8 mouse cellular contexts compared by ENCODE assay signal in the genomic region with DNA sequence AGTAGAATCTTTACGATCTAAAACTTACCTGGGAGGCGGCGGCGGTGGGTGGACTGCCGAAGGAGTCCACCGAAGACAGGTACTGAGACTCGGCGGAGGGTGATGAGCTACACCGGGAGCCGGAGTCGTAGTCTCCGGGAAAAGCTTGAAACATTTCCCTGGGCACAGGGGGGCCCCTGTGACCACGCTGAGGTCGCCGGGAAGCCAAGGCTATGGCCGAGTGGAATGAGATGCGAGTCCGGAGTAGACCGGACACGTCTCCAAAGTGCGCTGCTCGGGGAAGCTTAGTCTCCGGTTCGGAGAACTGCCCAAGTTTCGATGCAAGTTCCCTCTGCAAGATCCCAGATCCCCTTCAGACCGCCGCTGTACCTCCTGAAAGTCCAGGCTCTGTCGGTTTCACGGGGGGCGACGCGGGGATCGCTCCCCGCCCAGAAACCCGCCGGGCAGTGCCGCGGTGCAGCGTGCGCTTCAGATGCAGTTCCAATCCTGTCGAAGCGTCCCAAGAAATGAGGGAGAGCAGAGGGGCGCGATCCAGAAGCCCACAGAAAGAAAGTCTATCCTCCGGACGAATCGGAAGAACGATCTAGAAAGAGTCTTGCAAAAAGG. TPM values are rescaled to one million over a fixed set of nuclear protein-coding genes. Genes with fewer than 3 reads are reported as not detected.
DNase-seq lines count a peak whose midpoint lies in the region; ATAC-seq and TF ChIP-seq lines count a peak whose summit lies in the region.

No protein-coding gene starts in this region.

- H3K9me3 ChIP-seq in limb, embryonic 11.5 days (ENCODE audit: control insufficient read depth, low read length): no peaks in the 10 kb centered on the region

- no peak for TF ChIP-seq POLR2A in testis, adult 2 months (IDR thresholded peaks at IDR 0.05; ENCODE audit: control insufficient read depth, low read depth, low read length)
- TF ChIP-seq POLR2A in olfactory bulb, adult 2 months (IDR thresholded peaks at IDR 0.05; ENCODE audit: insufficient read depth, low read depth, low read length): no peak

- peak overlapping the region; percentile 97 for H3K4me2 ChIP-seq in limb, embryonic 11.5 days (ENCODE audit: low read depth, severe bottlenecking)

- TF ChIP-seq CTCF in testis, adult 2 months (IDR thresholded peaks at IDR 0.05; ENCODE audit: control insufficient read depth, insufficient read depth, insufficient replicate concordance, low read depth, low read length): no peak
- TF ChIP-seq CTCF in olfactory bulb, adult 2 months (IDR thresholded peaks at IDR 0.05; ENCODE audit: insufficient read depth, low read depth, low read length): no peak

- H3K27ac ChIP-seq in testis, adult 2 months (ENCODE audit: control insufficient read depth, insufficient read depth, low read depth, low read length): no peak overlapping the region
- H3K27ac ChIP-seq in limb, embryonic 11.5 days (replicated peaks; ENCODE audit: low read depth, low read length): no peak overlapping the region
- H3K27ac ChIP-seq in olfactory bulb, adult 2 months (ENCODE audit: insufficient read depth, low read depth, low read length): peak overlapping the region; percentile 56

- no peaks in the 10 kb centered on the region; the same call in 1 of the 2 replicates for H3K27me3 ChIP-seq in testis, adult 2 months (ENCODE audit: control insufficient read depth, insufficient read depth, low read length)
- peaks cover 33% of the 10 kb centered on the region for H3K27me3 ChIP-seq in limb, embryonic 11.5 days (ENCODE audit: control insufficient read depth, insufficient read depth, low read length)

- H3K36me3 ChIP-seq in testis, adult 2 months (ENCODE audit: control insufficient read depth, insufficient read depth, low read length): no peaks in the 10 kb centered on the region
- H3K36me3 ChIP-seq in limb, embryonic 11.5 days (ENCODE audit: control insufficient read depth, insufficient read depth, low read length): no peaks in the 10 kb centered on the region

- peak overlapping the region; percentile 82 for H3K4me3 ChIP-seq in testis, adult 2 months (ENCODE audit: control insufficient read depth, low read depth, low read length)
- H3K4me3 ChIP-seq in limb, embryonic 11.5 days (ENCODE audit: low read depth, low read length): peak overlapping the region; percentile 57
- peak overlapping the region; percentile 53 for H3K4me3 ChIP-seq in olfactory bulb, adult 2 months (ENCODE audit: insufficient read depth, low read depth, low read length)

- DNase-seq in adrenal gland, adult 2 months: peak; percentile 39
- DNase-seq in adrenal gland, postnatal 25 days: no peak
- no peak for DNase-seq in testis, postnatal 10 days (ENCODE audit: low spot score)
- DNase-seq in limb, embryonic 11.5 days (ENCODE audit: low spot score): peak; percentile 44
- no peak for DNase-seq in urinary bladder, adult 2 months (ENCODE audit: low spot score)
- no peak for DNase-seq in ovary, postnatal 14 days (ENCODE audit: low spot score)

- WGBS in limb, embryonic 11.5 days: under 1% methylated on average over 48 of the region's 48 CpGs
- WGBS in olfactory bulb, adult 2 months: under 1% methylated on average over 48 of the region's 48 CpGs

- H3K4me1 ChIP-seq in testis, adult 2 months (ENCODE audit: control insufficient read depth, insufficient read depth, low read length): peaks cover 31% of the 10 kb centered on the region
- peaks cover 9% of the 10 kb centered on the region for H3K4me1 ChIP-seq in limb, embryonic 11.5 days (ENCODE audit: control insufficient read depth, insufficient read depth, low read length)
- H3K4me1 ChIP-seq in olfactory bulb, adult 2 months (ENCODE audit: control insufficient read depth, insufficient read depth, low read length): peaks cover 28% of the 10 kb centered on the region

- ATAC-seq in limb, embryonic 11.5 days (ENCODE audit: insufficient number of reproducible peaks, low FRiP score, low TSS enrichment, low read depth): no peak

- H3K9ac ChIP-seq in limb, embryonic 11.5 days (ENCODE audit: low read length): peak overlapping the region; percentile 32; the same call in 1 of the 2 replicates

RNA-seq across cellular contexts. Expression of a gene that starts 0.5 kb away (rescaled TPM):
- total RNA-seq in adrenal gland, adult 2 months (2021): 10 to 100 TPM in 1 of 2 experiments, 1 to 10 TPM in 1; 5.8 to 34.5 TPM
- 2.6 and 3.2 TPM in 2 replicates for polyA plus RNA-seq in adrenal gland, adult 2 months (2012; rRNA removed)
- total RNA-seq in adrenal gland, postnatal 25 days (2021): 1.0 and 1.3 TPM in 2 replicates
- polyA plus RNA-seq in testis, adult 2 months (2012; rRNA removed): 3.9 and 4.1 TPM in 2 replicates
- 0.06 TPM in 1 of 2 replicates, not detected in the other for polyA plus RNA-seq in limb, embryonic 11.5 days (2014; fragmentation: Nextera tagmentation; extraction: Ambion mirVana)
- polyA plus RNA-seq in olfactory bulb, adult 2 months (2012; ENCODE audit: insufficient read depth, insufficient read length, low replicate concordance, missing spikeins): not detected in 2 replicates
- 1.5 and 2.6 TPM in 2 replicates for polyA plus RNA-seq in urinary bladder, adult 2 months (2012; rRNA removed)

RNA-seq across cellular contexts. Expression of a gene that starts 27.0 kb away (rescaled TPM):
- total RNA-seq in adrenal gland, adult 2 months (2021): 1 to 10 TPM; 4.2 to 7.4 TPM
- 14.6 and 19.4 TPM in 2 replicates for polyA plus RNA-seq in adrenal gland, adult 2 months (2012; rRNA removed)
- total RNA-seq in adrenal gland, postnatal 25 days (2021): 2.5 and 5.3 TPM in 2 replicates
- polyA plus RNA-seq in testis, adult 2 months (2012; rRNA removed): 15.6 and 17.4 TPM in 2 replicates
- polyA plus RNA-seq in limb, embryonic 11.5 days (2014; fragmentation: Nextera tagmentation; extraction: Ambion mirVana): 9.0 and 10.0 TPM in 2 replicates
- not detected in 2 replicates for polyA plus RNA-seq in olfactory bulb, adult 2 months (2012; ENCODE audit: insufficient read depth, insufficient read length, low replicate concordance, missing spikeins)
- 36.2 and 45.7 TPM in 2 replicates for polyA plus RNA-seq in urinary bladder, adult 2 months (2012; rRNA removed)

RNA-seq across cellular contexts. Expression of a gene that starts 29.5 kb away (rescaled TPM):
- not detected for total RNA-seq in adrenal gland, adult 2 months (2021)
- 0.09 and 0.68 TPM in 2 replicates for polyA plus RNA-seq in adrenal gland, adult 2 months (2012; rRNA removed)
- total RNA-seq in adrenal gland, postnatal 25 days (2021): not detected in 2 replicates
- 0.20 and 0.30 TPM in 2 replicates for polyA plus RNA-seq in testis, adult 2 months (2012; rRNA removed)
- 0.24 TPM in 1 of 2 replicates, not detected in the other for polyA plus RNA-seq in limb, embryonic 11.5 days (2014; fragmentation: Nextera tagmentation; extraction: Ambion mirVana)
- polyA plus RNA-seq in olfactory bulb, adult 2 months (2012; ENCODE audit: insufficient read depth, insufficient read length, low replicate concordance, missing spikeins): not detected in 2 replicates
- polyA plus RNA-seq in urinary bladder, adult 2 months (2012; rRNA removed): 0.04 and 0.29 TPM in 2 replicates

RNA-seq across cellular contexts. Expression of a gene that starts 35.2 kb away (rescaled TPM):
- total RNA-seq in adrenal gland, adult 2 months (2021): 10 to 100 TPM; 36.5 to 40.8 TPM
- polyA plus RNA-seq in adrenal gland, adult 2 months (2012; rRNA removed): 36.3 and 37.8 TPM in 2 replicates
- total RNA-seq in adrenal gland, postnatal 25 days (2021): 44.5 and 45.8 TPM in 2 replicates
- 50.1 and 66.6 TPM in 2 replicates for polyA plus RNA-seq in testis, adult 2 months (2012; rRNA removed)
- 104 and 114 TPM in 2 replicates for polyA plus RNA-seq in limb, embryonic 11.5 days (2014; fragmentation: Nextera tagmentation; extraction: Ambion mirVana)
- not detected in 2 replicates for polyA plus RNA-seq in olfactory bulb, adult 2 months (2012; ENCODE audit: insufficient read depth, insufficient read length, low replicate concordance, missing spikeins)
- 42.3 and 47.5 TPM in 2 replicates for polyA plus RNA-seq in urinary bladder, adult 2 months (2012; rRNA removed)

RNA-seq across cellular contexts. Expression of a gene that starts 37.8 kb away (rescaled TPM):
- total RNA-seq in adrenal gland, adult 2 months (2021): 10 to 100 TPM; 45.8 to 55.8 TPM
- polyA plus RNA-seq in adrenal gland, adult 2 months (2012; rRNA removed): 136 and 143 TPM in 2 replicates
- 47.4 and 61.4 TPM in 2 replicates for total RNA-seq in adrenal gland, postnatal 25 days (2021)
- 42.4 and 44.7 TPM in 2 replicates for polyA plus RNA-seq in testis, adult 2 months (2012; rRNA removed)
- 62.3 and 65.6 TPM in 2 replicates for polyA plus RNA-seq in limb, embryonic 11.5 days (2014; fragmentation: Nextera tagmentation; extraction: Ambion mirVana)
- not detected in 2 replicates for polyA plus RNA-seq in olfactory bulb, adult 2 months (2012; ENCODE audit: insufficient read depth, insufficient read length, low replicate concordance, missing spikeins)
- 133 and 146 TPM in 2 replicates for polyA plus RNA-seq in urinary bladder, adult 2 months (2012; rRNA removed)

Comparison
In these comparisons a context has a peak if more than half of its experiments do, and no peak if none do; other contexts are left out.
1. DNase-seq: peak in adrenal gland, adult 2 months (single experiment) and limb, embryonic 11.5 days (single experiment); none in adrenal gland, postnatal 25 days (single experiment), testis, postnatal 10 days (single experiment), urinary bladder, adult 2 months (single experiment) and ovary, postnatal 14 days (single experiment).
2. Peak in every context shown above with its lines, with median percentiles within 50 percentile points of each other: H3K4me3 ChIP-seq.